ENCODE assay signal across 11 mouse cellular contexts in genomic region chr11:104619084-104620022, GRCm38 (mm10). TPM values are rescaled to one million over a fixed set of nuclear protein-coding genes. Genes with fewer than 3 reads are reported as not detected.
DNase-seq lines count a peak whose midpoint lies in the region; ATAC-seq and TF ChIP-seq lines count a peak whose summit lies in the region.
"Had no signal": no experiment of that assay in that cellular context is flagged by ENCODE, and none has a peak within 500 bp of the region (broad histone marks: within the 10 kb centered on the region; RNA-seq: fewer than 3 reads in every experiment).

No protein-coding gene starts in this region.

- peaks cover 61% of the 10 kb centered on the region for H3K4me1 ChIP-seq in heart, embryonic 10.5 days
- H3K4me1 ChIP-seq in E14TG2a.4 (replicated peaks; ENCODE audit: low read depth, low read length), result peaks cover 40% of the 10 kb centered on the region
- H3K4me1 ChIP-seq in liver, embryonic 12.5 days, result peaks cover 72% of the 10 kb centered on the region

- no peak for DNase-seq in heart, embryonic 10.5 days (ENCODE audit: low spot score)
- DNase-seq in heart, postnatal 36 days, result no peak
- peak; percentile 44 for DNase-seq in embryo, embryonic 11 days
- no peak for DNase-seq in thymus, postnatal 4 days
- DNase-seq in left cerebral cortex, postnatal 25 days (ENCODE audit: low spot score in 2 of 2), result no peak
- DNase-seq in layer of hippocampus, postnatal 14 days (ENCODE audit: low spot score in 2 of 2), result no peak
- DNase-seq: cerebellum, adult 18-20 months had no signal

- H3K27me3 ChIP-seq in heart, embryonic 10.5 days (ENCODE audit: insufficient read depth, poor library complexity, severe bottlenecking), result no peaks in the 10 kb centered on the region
- peaks cover 6% of the 10 kb centered on the region; the same call in 1 of the 2 replicates for H3K27me3 ChIP-seq in E14TG2a.4 (ENCODE audit: insufficient read depth, low read length)
- peaks cover 27% of the 10 kb centered on the region; the same call in 1 of the 2 replicates for H3K27me3 ChIP-seq in liver, embryonic 12.5 days (replicated peaks)

- H3K4me3 ChIP-seq in heart, embryonic 10.5 days, result no peak overlapping the region
- peak overlapping the region; percentile 21; the same call in 1 of the 2 replicates for H3K4me3 ChIP-seq in E14TG2a.4 (replicated peaks; ENCODE audit: low read length)
- H3K4me3 ChIP-seq in liver, embryonic 12.5 days, result 0 out of 2 replicates have a peak overlapping the region, but pooled peaks have one; percentile 2
- H3K4me3 ChIP-seq: liver, embryonic 15.5 days had no signal

- ATAC-seq in liver, embryonic 12.5 days, result peak; percentile 40; the same call in 1 of the 2 replicates
- ATAC-seq: CD4-positive, CD25-positive, alpha-beta regulatory T cell, adult 4 months had no signal

- H3K27ac ChIP-seq in heart, embryonic 10.5 days, result peak overlapping the region; percentile 79; the same call in 1 of the 2 replicates
- H3K27ac ChIP-seq in liver, embryonic 12.5 days, result no peak overlapping the region; the same call in 1 of the 2 replicates
- H3K27ac ChIP-seq: liver, embryonic 15.5 days had no signal

- H3K36me3 ChIP-seq in heart, embryonic 10.5 days, result no peaks in the 10 kb centered on the region
- H3K36me3 ChIP-seq in E14TG2a.4 (ENCODE audit: insufficient read depth, low read length), result no peaks in the 10 kb centered on the region
- no peaks in the 10 kb centered on the region for H3K36me3 ChIP-seq in liver, embryonic 12.5 days
- H3K36me3 ChIP-seq: liver, embryonic 15.5 days had no signal

- no peaks in the 10 kb centered on the region for H3K9me3 ChIP-seq in heart, embryonic 10.5 days
- no peaks in the 10 kb centered on the region for H3K9me3 ChIP-seq in E14TG2a.4 (ENCODE audit: low read length)
- H3K9me3 ChIP-seq in liver, embryonic 12.5 days (replicated peaks), result no peaks in the 10 kb centered on the region
- H3K9me3 ChIP-seq: liver, embryonic 15.5 days had no signal

- 69% methylated on average over 13 of the region's 13 CpGs for WGBS in heart, embryonic 10.5 days
- WGBS in liver, embryonic 12.5 days (ENCODE audit: insufficient replicate concordance), result 35% methylated on average over 13 of the region's 13 CpGs

- peak overlapping the region; percentile 10; the same call in 1 of the 2 replicates for H3K4me2 ChIP-seq in liver, embryonic 12.5 days
- H3K4me2 ChIP-seq: liver, embryonic 15.5 days had no signal

- H3K9ac ChIP-seq in liver, embryonic 12.5 days, result no peak overlapping the region
- H3K9ac ChIP-seq: liver, embryonic 15.5 days had no signal

- intact Hi-C loops in heart, postnatal 36 days (cut with DNase I), result no loop called here
- intact Hi-C loops in left cerebral cortex, postnatal 25 days (cut with DNase I), result no loop called here

- no peak for TF ChIP-seq CTCF in E14TG2a.4 (conservative IDR thresholded peaks at IDR 0.05; ENCODE audit: low read length)

RNA-seq across cellular contexts. Expression of gene Itgb3, which starts 11.6 kb away (rescaled TPM):
- 9.1 and 9.9 TPM in 2 replicates for polyA plus RNA-seq in heart, embryonic 10.5 days (2016; fragmentation: Nextera tagmentation; extraction: Ambion mirVana)
- 1 to 10 TPM; 3.0 to 3.3 TPM for total RNA-seq in heart, postnatal 36 days (2021)
- polyA plus RNA-seq in liver, embryonic 12.5 days (2016; fragmentation: Nextera tagmentation; extraction: Ambion mirVana), result 33.1 and 36.4 TPM in 2 replicates
- total RNA-seq in left cerebral cortex, postnatal 25 days (2021), result 1 to 10 TPM; 2.8 to 3.1 TPM
- total RNA-seq in layer of hippocampus, postnatal 14 days (2021), result 1 to 10 TPM; 2.1 to 2.5 TPM
